Mouse (Mus musculus): Measurements from ENCODE around the gene Smurf2.
A peak's percentile ranks its signal among the peaks of the same experiment; 100 is the strongest.

Smurf2 gene

DNA sequence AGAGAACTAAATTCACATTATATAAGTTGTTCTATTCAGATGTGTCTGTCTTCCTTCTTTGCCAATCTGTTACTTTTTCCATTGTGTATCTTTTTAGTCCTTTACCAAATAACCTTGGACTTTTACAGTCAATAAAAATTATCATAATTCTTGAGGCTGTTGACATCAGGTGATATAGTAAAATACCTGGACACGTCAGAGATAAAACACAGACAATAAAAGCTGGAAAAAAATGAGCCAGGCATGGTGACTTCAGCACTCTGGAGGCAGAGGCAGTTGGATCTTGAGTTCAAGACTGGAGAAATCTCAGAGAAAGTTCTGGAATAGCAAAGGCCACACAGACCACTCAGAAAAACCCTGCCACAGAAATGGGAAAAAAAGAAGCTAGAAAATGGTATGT, 13.3 kb downstream of the Smurf2 start:
- no peak for DNase-seq (ENCODE audit: low read depth, low spot score)

DNA sequence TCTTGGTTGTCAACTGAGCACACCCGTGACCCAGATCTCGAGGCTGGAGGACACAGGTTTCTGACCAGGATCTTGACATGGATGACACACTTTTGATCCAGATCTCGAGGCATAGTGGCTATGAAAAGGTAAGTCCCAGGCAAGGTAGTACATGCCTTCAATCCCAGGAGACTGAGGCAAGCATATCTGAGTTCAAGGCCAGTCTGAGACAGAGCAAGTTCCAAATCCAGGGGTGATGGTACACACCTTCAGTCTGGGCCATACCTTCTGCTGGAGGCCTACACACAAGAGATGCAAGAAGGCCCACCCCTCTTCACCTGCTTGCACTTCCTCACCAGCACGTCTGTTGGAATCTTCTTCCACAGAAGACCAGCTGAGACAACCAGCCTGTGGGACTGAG, 14.8 kb downstream of the Smurf2 start:
- DNase-seq (ENCODE audit: low read depth, low spot score): no peak

DNA sequence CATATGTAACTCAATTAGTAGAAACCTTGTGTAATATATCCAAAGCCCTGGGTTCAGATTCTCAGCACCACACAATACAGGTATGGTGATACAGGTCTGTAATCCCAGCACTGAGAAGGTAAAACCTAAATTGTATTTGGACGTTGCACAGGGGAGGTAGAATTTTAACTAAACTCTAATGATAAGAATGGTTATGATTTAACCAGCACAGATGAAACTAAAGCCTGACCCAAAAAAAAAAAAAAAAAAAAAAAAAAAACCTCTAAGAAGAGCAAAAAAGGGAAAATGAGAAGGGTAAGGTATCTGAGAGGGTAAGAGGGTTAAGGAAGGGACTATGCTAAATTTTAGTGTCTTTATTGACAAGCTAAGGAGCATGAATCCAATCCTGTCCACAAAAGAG, 20.7 kb downstream of the Smurf2 start:
- no peak for DNase-seq (ENCODE audit: low read depth, low spot score)

DNA sequence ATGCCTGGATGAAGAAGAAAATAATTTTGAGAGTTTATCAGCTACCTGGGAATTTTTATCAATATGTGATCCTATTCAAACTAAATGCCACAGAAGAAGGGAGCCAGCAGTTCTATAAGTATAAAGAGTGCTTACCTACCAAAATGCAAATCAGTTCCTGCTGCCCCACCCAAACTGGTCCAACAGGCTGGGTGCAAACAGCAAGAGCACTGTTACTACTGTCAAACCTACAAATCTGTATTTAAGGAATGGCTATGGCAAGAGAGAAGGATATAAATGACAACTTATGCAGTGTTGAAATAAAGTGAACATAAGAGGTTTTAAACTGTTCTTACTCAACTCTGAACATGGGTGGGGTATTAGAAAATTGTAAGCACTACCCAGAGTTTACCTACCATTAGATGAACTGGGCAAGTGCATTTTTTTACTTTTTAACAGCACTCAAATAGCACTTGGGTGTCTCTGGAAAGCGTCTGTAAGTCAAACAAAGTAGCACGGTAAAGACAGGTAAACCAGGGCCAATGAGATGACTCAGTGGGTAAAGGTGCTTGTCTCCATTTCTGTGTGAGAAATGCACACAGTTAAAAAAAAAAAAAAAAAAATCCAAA, 23.9 kb downstream of the Smurf2 start:
- peak; percentile 12 for DNase-seq (ENCODE audit: low read depth, low spot score)

DNA sequence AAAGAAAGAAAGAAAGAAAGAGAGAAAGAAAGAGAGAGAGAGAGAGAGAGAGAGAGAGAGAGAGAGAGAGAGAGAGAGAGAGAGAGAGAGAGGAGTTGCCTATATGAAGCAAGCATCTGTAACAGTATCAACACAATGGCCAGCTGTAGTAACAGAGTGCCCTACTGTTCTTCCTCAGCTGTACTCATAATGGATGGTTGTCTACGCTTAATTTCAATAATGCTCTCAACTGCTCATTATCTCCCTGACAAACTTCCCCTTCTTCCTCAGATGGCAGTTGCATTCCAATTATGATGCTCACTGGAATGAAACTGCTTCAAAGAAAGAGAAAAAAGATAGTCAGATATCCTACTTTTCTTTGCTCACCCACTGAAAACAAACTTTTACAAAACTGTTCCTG, 36.9 kb downstream of the Smurf2 start:
- no peak for DNase-seq (ENCODE audit: low read depth, low spot score)

DNA sequence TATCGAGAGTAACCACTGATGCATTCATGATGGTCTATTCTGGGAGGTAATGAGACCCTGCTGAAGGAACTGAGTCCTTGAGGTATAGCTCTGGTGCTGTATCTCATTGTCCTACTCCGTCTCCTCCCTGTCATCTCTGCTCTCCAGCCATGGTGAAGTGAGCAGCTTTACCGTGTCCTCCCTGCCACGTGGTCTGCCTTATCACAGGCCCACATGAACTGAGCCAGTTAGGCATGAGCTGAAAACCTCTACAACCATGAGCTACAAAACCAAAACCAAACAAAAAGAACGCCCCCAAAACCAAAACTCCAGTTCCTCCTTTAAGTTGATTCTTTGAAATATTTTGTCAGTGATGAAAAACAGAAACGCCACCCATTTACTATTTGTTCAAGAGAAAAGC, 47.9 kb downstream of the Smurf2 start:
- no peak for DNase-seq (ENCODE audit: low read depth, low spot score)

DNA sequence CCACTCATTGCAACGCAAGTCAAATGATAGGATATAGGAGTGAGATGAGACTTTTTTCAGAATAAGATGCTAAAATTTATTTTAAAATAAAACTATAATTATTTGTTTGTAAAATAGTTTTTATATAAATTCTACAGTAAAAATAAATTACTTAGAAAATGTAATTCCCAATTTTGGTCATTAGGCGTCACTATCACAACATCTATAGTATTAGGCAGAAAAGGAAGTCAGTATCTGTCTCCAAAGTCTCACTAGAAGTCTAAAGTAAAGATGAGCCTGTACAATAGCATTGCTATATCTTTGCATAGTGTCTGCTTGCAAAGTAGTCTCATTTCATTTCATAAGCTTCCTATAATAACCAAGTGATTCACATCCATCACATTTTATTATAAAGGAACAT, 69.1 kb downstream of the Smurf2 start:
- DNase-seq (ENCODE audit: low read depth, low spot score): no peak

DNA sequence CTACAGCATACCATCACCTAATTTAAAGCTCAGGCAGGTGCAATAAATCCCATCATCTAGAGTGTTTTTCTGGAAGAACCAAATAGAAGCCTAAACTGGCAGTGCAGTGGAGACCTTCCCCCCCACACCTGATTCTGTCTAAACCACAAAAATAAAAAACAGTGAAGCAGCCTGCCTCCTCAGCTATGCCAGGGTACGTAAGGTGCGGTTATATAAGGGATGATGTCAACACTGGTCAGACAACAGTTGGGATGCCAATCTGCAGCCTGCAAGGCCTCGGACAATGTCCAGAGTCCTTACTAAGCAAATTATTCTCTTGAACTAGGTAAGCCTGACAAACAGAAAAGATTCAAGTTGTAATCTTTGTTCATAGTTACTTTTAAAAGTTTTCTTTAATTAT, 78.5 kb downstream of the Smurf2 start:
- no peak for DNase-seq (ENCODE audit: low read depth, low spot score)

DNA sequence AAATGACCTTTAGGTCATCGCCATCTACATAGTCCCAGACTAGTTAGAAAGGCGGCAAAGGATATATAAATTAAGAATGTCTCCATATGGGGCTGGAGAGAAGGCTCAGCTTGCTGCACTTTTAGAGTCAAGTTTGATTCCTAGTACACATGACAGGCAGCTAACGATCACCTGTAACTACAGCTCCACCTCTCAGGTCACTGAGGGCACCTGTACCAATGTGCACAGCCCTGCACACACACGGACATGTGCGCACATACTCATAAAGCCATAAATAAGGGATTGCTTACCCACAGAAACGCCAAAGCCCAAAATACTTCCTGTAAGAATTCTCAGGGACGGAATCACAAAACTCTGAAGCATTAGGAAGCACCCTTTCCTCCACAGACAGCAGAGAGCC, 92.4 kb downstream of the Smurf2 start:
- no peak for DNase-seq (ENCODE audit: low read depth, low spot score)

DNA sequence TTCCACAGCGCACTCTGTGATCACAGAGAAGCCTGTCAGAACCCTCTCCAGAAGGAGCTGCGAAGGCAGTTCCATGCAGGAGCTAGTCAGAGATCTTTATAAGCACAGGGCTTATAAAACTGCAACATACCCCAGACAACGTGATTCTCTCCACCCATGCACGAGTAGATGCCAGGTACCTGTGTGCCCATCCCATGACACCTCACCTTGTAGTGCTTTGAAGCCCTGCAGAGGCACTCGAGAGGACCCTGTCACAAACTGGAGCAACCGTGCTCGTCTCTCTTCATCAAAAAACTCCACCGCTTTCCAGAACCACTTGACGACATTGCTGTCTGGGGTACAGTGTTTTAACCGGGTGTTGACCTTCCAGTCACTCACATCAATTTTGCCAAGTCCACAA, 96.1 kb downstream of the Smurf2 start:
- no peak for DNase-seq (ENCODE audit: low read depth, low spot score)

DNA sequence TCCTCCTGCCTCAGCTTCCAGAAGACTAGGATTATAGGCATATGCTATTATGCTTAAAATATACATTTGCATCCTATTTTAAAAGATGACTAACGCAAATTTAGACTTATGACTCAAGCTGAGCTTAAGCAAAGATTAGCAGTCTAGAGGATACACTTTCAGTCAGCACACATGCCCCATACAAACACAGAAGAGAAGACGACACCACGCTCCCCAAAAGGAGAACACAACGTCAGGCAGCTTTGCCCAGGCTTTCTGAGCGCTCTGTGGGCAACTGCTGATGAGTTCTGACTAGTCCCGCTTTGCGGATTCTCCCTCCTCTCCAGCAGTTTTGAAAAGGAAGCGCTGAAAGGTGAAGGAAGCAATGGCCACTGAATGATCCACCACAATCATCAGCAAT, 96.8 kb downstream of the Smurf2 start:
- no peak for DNase-seq (ENCODE audit: low read depth, low spot score)

DNA sequence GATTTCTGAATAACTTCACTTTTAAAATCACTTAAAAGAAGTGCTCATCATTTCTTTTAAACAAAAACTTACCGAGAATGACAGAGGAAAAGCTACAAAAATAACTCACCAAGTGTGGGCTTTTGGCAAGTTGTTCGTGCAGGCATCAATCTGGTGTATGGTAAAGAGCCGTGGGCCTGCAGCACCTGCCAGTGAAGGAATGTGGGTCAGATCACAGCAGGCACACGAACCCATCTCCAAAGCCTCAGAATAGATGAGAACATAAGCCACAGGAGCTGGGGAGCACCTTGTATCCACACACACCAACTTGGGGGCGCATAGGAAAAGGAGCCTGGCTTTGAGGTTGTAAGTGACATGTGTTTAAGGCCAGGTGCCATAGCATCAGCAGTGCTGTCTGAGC, 97.6 kb downstream of the Smurf2 start:
- no peak for DNase-seq (ENCODE audit: low read depth, low spot score)

DNA sequence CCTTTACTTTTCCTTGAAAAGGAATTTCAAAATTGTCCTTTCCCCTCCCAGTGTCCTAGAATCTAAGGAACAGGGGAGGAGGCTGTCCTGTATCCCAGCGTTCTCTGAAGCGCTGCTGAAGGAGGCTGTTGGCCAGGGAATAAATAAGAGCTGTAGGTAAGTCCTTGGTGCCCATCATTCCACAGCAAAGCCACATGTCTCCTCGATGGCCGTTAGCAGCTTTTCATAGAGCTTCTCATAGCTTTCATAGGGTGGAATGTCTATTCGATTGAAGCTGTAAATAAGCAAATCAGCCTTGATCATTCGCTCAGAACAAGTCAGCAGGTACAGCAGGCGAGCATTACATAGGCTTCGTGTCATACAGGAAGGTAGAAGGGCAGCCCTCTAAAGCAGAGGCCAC, 98.0 kb downstream of the Smurf2 start:
- DNase-seq (ENCODE audit: low read depth, low spot score): no peak

DNA sequence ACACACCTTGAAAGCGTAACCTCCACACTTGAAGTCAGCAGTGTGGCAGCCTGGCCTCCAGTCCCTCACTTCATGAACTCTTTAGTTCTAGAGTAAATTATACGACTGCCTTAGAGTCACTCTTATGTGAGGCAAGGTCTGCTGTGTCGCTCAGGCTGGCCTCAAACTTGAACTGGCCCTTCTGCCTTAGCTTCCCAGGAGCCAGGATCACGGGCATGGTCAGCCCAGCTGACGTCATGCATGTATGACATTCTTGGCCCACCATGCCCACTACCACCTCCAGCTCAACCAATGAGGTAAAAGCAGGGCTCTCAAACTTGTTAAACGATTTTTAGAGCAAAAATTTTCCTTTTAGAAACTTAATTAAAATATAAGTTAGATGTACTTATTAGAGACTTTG, 99.1 kb downstream of the Smurf2 start:
- no peak for DNase-seq (ENCODE audit: low read depth, low spot score)

DNA sequence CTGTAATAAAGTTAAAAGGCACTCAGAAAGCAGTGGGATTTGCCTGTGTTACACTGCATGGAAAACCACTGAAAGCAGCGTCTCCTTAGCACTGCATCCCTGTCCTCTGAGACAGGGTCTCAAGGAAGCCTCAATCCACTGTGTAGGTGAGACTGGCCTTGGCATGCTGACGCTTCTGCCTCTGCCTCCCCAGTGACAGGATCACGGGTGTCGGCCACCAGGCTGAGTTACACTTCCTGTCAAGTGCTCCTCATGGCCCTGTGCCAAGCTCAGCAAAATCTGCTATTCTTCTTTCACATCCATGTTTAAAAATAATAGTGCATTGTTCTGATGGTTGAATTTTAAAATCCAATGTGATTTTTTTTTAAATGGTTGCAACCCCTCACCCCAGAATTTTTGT, 99.5 kb downstream of the Smurf2 start:
- DNase-seq (ENCODE audit: low read depth, low spot score): no peak

DNA sequence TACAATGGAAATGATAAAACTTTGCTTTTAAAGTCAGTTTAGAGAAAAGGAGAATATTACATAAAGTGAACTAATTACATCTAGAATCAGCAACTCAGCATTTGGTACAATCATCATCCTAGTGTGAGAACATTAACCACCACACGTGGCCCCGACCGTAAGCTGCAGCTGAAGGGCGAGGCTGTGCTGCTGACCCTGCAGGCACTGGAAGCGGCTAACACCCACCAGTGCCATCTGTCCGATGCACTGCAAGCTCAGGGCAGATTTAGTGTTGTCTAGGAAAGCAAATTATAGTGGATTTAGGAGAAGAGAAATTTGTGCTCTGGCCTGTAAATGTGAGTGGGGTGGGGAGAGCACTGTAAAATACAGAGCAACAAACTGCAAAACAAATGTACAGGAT, 100.3 kb downstream of the Smurf2 start:
- DNase-seq (ENCODE audit: low read depth, low spot score): no peak

DNA sequence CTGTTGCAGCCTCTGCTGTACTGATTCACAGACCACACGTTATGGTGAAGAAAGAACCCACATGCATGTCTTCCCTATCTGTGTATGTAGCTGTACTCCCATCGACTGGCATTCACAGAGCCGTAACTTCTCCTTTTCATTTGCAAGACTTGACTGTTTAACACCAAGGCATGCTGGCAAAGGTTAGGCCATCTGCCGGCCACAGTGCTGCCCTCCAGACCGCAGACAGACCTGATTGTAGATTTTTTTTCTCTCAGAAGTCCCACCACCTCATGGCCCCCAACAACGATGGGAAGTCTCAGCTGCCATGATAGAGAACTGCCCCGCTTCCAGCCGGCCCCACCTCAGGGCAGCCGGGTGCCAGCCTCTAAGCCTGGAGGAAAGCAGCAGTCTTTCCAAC, 100.9 kb downstream of the Smurf2 start:
- no peak for DNase-seq (ENCODE audit: low read depth, low spot score)

DNA sequence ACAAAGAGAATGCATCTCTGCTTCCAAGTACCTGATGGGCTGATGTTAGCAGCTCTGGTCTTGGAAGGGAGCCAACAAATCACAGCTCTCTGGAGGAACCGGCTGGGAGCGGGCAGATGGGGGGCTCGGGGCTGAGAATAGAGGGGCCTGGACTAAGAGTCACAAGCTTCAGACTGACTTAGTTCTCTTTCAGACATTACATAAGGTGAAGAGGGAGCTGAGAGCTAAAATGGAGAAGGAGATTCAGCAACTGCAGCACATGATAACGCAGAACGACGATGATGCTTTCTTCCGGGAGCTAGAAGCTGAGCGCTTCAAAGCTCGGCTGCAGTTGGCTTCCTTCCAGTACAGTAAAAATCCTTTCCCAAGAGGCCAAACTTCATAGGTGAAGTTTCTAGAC, 102.2 kb downstream of the Smurf2 start:
- no peak for DNase-seq (ENCODE audit: low read depth, low spot score)

DNA sequence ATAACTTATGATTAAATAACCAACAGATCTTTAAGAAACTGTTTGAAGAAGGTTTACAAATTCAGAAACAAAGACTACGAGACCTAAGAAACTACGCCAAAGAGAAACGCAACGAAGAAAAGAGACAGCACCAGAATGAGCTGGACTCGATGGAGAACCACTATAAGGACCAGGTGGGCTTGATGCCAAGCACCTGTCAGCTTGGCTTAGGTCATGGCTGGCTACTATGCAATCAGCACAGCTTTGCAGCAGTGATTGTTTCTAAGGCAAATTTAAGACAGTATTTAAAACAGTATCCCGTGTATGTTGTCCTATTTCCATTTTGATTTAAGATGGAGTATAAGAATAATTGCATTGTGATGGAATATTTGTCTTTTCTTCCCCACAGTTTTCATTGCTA, 102.7 kb downstream of the Smurf2 start:
- no peak for DNase-seq (ENCODE audit: low read depth, low spot score)

DNA sequence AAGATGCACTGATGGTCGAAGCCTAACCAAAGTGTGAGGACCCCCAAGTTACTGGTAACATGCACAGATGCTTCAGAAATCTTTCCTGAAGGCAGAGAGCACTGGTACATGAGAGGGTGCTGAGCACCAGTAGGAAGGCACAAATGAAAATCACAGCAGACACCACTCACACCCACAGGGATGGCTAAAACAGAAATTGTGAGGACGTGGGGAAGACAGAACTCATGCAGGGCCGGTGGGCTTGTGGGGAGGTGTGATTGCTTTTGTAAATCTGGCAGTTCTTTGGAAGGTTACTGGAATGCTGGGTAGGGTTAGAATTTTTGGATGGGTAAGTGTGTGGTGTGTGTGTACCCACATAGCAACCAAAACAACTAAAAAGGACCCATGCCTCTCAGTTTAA, 103.4 kb downstream of the Smurf2 start:
- no peak for DNase-seq (ENCODE audit: low read depth, low spot score)

DNA sequence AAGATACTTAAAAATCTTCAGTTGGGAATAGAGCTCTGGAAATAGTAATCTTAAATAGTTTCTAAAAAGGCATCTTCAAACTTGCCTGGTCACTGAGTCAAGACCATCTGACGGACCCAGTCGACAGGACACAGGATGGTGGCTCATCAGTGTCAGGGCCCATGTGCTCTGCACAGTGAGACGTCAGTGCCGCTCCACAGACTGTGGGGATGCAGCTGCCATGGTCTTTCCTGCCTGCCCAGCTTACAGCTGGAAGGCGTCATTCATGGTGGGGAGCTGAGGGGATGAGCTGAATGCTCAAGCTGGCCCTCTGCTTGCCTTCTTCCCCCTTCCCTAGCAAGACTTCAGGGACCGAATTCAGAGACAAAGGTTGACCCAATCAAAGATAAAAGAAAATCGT, 104.2 kb downstream of the Smurf2 start:
- no peak for DNase-seq (ENCODE audit: low read depth, low spot score)

DNA sequence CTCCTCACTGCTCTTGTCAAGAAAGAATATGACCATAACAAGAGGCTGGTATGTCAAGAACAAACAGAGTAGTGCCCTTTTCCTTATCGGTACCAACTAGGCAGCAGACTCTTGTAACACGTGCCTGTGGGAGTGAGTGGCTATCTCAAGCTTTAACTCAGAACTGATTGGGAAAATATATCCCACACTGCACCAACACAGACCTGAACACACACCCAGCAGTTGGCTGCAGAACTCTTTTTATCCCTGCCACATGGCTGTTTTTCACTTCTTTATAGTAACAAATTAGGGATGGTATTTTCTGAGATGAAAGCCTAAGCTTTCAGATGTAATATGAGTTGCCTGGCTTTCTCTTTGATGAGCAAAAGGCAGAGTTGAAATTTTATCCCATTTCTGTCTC, 104.8 kb downstream of the Smurf2 start:
- DNase-seq (ENCODE audit: low read depth, low spot score): no peak

DNA sequence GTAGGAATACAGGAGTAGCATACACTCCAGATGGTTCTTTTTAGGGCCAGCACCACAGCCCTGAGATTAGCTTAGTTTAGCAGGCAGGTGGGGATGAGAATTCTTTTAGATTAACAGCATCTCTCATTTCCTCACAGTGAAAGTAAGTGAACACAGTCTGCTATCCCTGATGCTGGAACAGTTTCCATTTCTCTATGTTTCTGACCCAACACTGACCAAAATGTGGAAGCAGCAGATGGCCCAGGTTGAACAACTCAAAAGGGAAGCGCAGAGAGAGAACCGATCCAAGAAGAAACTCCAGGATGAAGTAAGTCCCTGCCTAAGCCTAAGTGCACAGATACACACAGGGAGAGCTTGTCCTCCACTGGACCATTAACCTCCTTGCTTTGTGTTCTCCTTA, 105.2 kb downstream of the Smurf2 start:
- DNase-seq (ENCODE audit: low read depth, low spot score): no peak

DNA sequence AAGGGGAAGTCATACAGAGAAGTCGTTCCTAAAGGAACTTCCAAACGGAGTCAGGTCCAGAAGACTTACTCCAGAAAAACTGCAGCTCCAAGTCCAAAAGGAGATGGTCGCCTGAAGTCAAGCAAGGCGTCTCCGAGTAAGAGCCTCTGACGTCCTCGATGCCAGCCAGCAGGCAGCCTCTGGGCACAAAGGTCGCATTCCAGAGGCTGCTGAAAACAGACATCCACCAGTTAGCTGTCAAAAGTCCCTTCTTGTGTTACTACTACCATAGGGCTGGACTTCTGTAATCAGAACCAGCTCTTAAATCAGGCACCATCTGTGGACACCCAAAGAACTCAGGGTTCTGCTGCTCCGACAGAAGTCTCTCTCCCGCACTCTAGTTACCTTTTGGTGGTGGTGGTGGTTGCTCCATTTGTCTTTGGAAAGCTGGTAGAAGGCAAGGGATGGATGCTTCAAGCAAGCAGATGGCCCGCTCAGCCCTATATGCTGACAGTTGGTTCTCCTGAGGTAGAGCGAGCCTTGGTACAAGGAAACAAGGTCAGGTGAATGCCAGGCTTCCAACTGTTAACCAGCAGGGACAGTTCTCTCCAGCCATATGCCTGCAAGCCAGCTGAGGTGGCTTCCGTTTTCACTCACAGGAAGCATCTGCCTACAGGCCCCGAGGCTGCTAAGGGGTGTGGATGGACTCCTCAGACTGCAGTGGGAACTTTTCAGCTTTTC, 105.8 kb downstream of the Smurf2 start:
- DNase-seq (ENCODE audit: low read depth, low spot score): no peak
